Mouse (Mus musculus): Measurements from ENCODE around the gene Pde2a. TPM values are rescaled to one million over a fixed set of nuclear protein-coding genes. Genes with fewer than 3 reads are reported as not detected.
A peak's percentile ranks its signal among the peaks of the same experiment; 100 is the strongest.

The Pde2a gene
- polyA plus RNA-seq, 1 experiment, result 25.1 TPM

DNA sequence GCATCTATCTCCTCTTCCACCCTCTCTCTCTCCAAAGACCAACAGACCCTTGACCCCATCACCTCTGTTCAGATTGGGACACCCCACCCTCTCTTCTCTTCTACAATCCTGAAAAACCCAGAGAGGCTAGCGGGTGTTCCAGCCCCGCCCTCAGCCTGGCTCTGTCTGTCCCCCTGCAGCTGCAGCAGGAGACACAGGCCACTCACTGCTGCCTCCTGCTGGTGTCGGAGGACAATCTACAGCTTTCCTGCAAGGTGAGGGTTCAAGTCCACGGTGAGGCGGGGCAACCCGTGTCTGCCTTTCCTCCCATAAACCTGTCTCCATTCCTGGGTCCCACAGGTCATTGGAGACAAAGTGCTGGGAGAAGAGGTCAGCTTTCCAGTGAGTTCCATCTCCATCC lies 80.2 kb downstream of the Pde2a start:
- no peak for DNase-seq (ENCODE audit: low read depth)
- TF ChIP-seq POLR2A (IDR thresholded peaks at IDR 0.05; ENCODE audit: borderline replicate concordance, extremely low read depth, insufficient read depth, insufficient read length, poor library complexity, severe bottlenecking) (no peak), CTCF (IDR thresholded peaks at IDR 0.05; ENCODE audit: borderline replicate concordance, extremely low read depth, insufficient read depth, insufficient read length) (peak; percentile 21; the same call in 1 of the 2 replicates)

DNA sequence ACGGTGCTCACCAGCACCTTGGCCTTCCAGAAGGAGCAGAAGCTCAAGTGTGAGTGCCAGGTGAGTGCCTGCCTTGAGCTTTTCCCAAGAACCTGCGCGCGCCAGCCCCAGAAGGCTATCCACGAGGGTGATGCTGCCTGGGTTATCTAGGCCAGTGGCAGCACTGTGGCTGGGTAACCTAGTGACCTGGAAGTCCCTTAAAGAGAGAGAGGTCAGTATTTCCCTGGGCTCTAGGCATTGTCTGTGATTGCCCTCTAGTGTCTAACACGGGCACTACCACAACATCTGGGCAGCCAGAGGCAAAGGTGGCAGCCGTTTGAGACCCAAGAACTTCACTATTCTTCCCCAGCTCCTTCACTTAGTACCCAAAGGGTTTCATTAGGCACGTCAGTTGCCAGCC lies 81.9 kb downstream of the Pde2a start:
- peak; percentile 57 for DNase-seq (ENCODE audit: low read depth)
- TF ChIP-seq POLR2A (IDR thresholded peaks at IDR 0.05; ENCODE audit: borderline replicate concordance, extremely low read depth, insufficient read depth, insufficient read length, poor library complexity, severe bottlenecking) (no peak), CTCF (IDR thresholded peaks at IDR 0.05; ENCODE audit: borderline replicate concordance, extremely low read depth, insufficient read depth, insufficient read length) (peak; percentile 77)

DNA sequence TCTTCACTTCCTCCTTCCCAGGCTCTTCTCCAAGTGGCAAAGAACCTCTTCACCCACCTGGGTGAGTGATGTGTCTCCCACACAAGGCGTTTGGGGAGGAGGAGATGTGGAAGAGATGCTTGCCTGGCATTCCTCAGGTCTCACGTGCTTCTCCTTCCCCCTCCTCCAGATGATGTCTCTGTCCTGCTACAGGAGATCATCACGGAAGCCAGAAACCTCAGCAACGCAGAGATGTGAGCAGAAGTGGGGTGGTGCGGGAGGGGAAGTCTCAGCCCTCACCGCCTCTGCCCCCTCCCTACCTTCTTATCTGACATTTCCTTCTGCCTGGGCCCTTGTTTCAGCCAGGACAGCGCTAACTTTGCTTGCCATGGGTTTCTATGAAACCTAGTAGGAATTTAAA lies 82.3 kb downstream of the Pde2a start:
- DNase-seq (ENCODE audit: low read depth), result no peak
- TF ChIP-seq CTCF (IDR thresholded peaks at IDR 0.05; ENCODE audit: borderline replicate concordance, extremely low read depth, insufficient read depth, insufficient read length) (no peak), POLR2A (IDR thresholded peaks at IDR 0.05; ENCODE audit: borderline replicate concordance, extremely low read depth, insufficient read depth, insufficient read length, poor library complexity, severe bottlenecking) (no peak)

DNA sequence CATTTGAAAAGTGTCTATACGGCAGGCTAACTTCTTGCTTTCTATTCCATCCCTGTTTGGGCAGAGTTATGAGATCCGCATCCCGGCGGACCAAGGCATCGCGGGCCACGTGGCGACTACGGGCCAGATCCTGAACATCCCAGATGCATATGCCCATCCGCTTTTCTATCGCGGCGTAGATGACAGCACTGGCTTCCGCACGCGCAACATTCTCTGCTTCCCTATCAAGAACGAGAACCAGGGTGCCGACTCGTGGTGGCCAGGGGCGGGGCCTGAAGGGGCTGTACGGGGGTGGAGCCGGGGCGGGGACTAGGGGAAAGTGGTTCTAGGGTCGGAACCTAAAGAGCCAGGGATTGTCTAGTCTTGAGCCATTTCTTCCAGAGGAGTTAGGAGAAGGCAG lies 83.0 kb downstream of the Pde2a start:
- TF ChIP-seq POLR2A (IDR thresholded peaks at IDR 0.05; ENCODE audit: borderline replicate concordance, extremely low read depth, insufficient read depth, insufficient read length, poor library complexity, severe bottlenecking) (no peak), CTCF (IDR thresholded peaks at IDR 0.05; ENCODE audit: borderline replicate concordance, extremely low read depth, insufficient read depth, insufficient read length) (no peak)
- DNase-seq (ENCODE audit: low read depth), result peak; percentile 41

DNA sequence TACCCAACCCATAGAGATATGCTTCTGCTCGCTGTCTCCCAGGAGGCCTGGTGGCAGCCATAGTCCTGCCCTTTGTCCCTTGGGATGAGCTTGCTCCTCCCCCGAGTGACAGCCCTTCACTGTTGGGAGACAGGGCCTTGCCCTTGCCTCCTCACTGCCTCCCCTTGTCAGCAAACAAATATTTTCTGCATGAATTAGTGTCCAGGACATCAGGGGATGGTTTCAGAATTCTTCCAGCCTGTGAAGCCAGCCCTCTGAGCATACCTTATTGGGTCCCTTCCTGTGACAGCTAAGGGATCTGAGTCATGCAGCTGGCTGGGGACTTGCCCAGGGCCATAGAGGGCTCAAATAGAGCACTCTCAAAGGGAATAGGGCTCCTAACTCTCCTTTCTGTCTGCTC lies 87.7 kb downstream of the Pde2a start:
- DNase-seq (ENCODE audit: low read depth), result no peak

DNA sequence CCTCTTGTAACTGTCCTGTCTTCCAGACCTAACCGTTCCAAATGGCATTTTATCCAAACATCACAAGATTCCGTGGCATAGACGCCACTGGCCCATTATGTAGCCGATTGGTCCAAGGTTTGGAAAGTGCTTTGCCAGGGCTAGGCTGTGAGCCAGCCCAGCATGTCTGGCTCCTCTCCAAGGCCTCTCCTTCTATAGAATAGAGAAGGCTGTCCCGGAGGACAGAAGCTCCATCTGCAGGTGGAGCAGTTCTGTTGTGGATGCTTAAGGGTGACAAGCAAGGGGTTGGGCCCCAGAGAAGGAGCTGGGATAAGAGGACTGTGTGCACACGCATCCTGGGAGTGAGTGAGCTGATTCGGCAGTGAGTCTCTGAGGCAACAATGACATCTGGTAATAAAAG lies 92.2 kb downstream of the Pde2a start:
- TF ChIP-seq POLR2A (IDR thresholded peaks at IDR 0.05; ENCODE audit: borderline replicate concordance, extremely low read depth, insufficient read depth, insufficient read length, poor library complexity, severe bottlenecking) (no peak), CTCF (IDR thresholded peaks at IDR 0.05; ENCODE audit: borderline replicate concordance, extremely low read depth, insufficient read depth, insufficient read length) (no peak)
- DNase-seq (ENCODE audit: low read depth), result peak; percentile 82

More for the DNA sequence above, 87.7 kb downstream of the Pde2a start:
- TF ChIP-seq CTCF (IDR thresholded peaks at IDR 0.05; ENCODE audit: borderline replicate concordance, extremely low read depth, insufficient read depth, insufficient read length) (no peak), POLR2A (IDR thresholded peaks at IDR 0.05; ENCODE audit: borderline replicate concordance, extremely low read depth, insufficient read depth, insufficient read length, poor library complexity, severe bottlenecking) (no peak)

DNA sequence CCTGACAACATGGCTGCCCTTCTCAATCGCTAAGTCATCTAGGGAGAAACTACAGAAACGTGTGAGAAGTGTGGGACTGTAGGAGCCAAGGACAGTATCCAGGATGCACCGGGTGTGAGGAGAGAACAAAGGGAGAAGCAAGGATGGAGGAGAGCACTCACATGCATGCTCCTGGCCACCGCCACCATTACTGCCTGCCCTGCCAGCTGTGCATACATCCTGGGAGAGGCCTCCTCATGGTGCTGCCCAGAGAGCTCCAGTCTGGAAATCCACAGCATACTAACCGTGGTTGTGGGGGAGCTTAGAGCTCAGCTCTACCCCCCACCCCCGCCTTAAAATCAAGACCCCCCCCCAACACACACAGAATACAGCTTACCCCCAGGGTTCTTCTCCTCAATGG lies 93.3 kb downstream of the Pde2a start:
- TF ChIP-seq CTCF (IDR thresholded peaks at IDR 0.05; ENCODE audit: borderline replicate concordance, extremely low read depth, insufficient read depth, insufficient read length) (no peak), POLR2A (IDR thresholded peaks at IDR 0.05; ENCODE audit: borderline replicate concordance, extremely low read depth, insufficient read depth, insufficient read length, poor library complexity, severe bottlenecking) (no peak)
- no peak for DNase-seq (ENCODE audit: low read depth)

DNA sequence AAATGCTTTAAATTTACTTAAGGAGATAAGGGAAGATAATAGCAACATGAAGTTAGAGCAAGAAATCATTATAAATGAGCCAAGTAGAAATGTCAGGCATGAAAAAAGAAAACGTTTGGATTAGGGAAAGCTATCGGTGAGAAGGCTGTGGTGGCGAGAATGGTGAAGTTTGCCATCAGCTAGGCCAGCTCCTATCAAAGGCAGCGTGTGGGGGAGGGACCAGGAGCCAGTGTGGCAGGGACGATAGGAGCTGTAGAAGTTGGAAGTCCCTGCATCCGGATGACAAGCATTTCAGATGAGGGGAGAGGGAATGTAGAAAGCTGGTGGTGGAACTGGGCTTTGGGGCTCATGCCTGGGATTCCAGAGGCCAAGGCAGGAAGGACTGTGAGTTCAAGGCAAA lies 93.8 kb downstream of the Pde2a start:
- DNase-seq (ENCODE audit: low read depth), result no peak
- TF ChIP-seq POLR2A (IDR thresholded peaks at IDR 0.05; ENCODE audit: borderline replicate concordance, extremely low read depth, insufficient read depth, insufficient read length, poor library complexity, severe bottlenecking), result no peak
- no peak for TF ChIP-seq CTCF (IDR thresholded peaks at IDR 0.05; ENCODE audit: borderline replicate concordance, extremely low read depth, insufficient read depth, insufficient read length)

DNA sequence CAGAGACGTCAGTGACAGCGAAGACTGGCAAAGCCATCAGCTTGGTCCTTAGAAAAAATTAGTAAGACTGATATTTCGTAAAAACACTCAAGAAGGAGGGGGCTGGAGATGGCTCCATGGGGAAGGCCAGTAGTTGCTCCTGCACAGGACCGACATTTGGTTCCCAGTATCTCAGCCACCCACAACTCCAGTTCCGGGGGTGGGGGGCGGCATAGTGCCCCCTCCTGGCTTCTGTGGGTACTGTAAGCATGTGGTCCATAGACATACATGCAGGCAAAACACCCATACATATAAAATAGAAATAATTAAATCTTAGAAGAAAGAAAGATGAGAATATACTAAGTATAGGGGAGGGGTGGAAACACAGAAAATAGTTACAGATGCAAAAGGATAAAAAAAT lies 95.0 kb downstream of the Pde2a start:
- DNase-seq (ENCODE audit: low read depth), result no peak
- TF ChIP-seq POLR2A (IDR thresholded peaks at IDR 0.05; ENCODE audit: borderline replicate concordance, extremely low read depth, insufficient read depth, insufficient read length, poor library complexity, severe bottlenecking) (no peak), CTCF (IDR thresholded peaks at IDR 0.05; ENCODE audit: borderline replicate concordance, extremely low read depth, insufficient read depth, insufficient read length) (0 out of 2 replicates have a peak, but pooled peaks have one; percentile 17)

DNA sequence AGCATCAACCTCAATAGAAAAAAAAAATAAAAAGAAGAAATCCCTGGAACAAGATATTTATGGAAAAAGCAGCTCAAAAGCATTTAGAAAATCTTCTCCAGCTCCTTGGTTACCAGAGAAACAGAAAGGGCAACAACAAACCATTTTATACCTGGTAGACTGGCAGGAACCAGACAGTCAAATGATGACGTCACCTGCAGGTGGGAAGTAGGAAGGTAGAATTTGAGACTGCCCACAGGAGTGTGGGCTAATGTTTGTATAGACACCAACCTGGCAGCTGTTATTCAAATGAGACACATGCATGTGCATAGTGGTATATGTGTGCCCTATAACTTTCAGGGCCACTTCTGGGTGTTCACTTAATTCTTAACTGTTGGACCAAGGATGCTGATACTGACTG lies 100.2 kb downstream of the Pde2a start:
- no peak for DNase-seq (ENCODE audit: low read depth)
- TF ChIP-seq CTCF (IDR thresholded peaks at IDR 0.05; ENCODE audit: borderline replicate concordance, extremely low read depth, insufficient read depth, insufficient read length) (no peak), POLR2A (IDR thresholded peaks at IDR 0.05; ENCODE audit: borderline replicate concordance, extremely low read depth, insufficient read depth, insufficient read length, poor library complexity, severe bottlenecking) (no peak)

DNA sequence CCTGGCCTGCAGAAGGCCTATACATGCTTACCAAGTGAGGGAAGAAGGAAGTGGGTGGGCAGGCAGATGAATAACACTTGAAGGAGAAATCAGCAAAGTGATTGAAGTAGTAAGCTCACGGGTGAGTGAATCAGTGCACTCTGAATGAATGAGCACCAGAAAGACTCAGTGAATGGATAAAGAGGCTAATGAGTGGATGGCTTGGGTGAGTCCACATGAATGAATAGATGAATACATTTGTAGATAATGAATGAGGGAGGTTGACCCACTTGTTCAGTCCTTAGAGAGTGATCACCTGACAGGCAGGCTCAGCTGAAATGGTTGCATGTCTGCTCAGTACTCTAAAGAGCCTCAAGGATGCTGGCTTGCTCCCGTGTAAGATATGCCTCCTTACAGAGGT lies 101.7 kb downstream of the Pde2a start:
- TF ChIP-seq POLR2A (IDR thresholded peaks at IDR 0.05; ENCODE audit: borderline replicate concordance, extremely low read depth, insufficient read depth, insufficient read length, poor library complexity, severe bottlenecking), result no peak
- TF ChIP-seq CTCF (IDR thresholded peaks at IDR 0.05; ENCODE audit: borderline replicate concordance, extremely low read depth, insufficient read depth, insufficient read length), result no peak
- DNase-seq (ENCODE audit: low read depth), result peak; percentile 86

DNA sequence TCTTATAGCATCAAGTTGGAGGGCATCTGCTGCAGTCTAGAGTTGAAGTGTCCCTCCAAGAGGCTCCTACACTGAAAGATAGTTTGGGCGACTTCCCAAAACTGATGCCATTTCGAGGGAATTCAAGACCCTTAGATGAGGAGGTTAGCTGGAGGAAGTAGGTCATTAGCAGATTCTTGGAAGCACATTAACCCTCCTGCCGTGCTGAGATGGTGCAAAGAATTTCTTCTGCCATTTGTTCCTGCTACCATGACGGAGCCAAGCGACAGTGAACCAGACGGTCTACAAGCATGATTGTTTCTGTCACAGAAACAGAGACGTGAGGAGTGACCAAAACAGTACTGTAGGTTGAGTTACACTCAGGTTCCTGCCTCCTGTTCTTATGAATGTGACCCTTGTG lies 105.0 kb downstream of the Pde2a start:
- no peak for DNase-seq (ENCODE audit: low read depth)
- TF ChIP-seq CTCF (IDR thresholded peaks at IDR 0.05; ENCODE audit: borderline replicate concordance, extremely low read depth, insufficient read depth, insufficient read length) (no peak), POLR2A (IDR thresholded peaks at IDR 0.05; ENCODE audit: borderline replicate concordance, extremely low read depth, insufficient read depth, insufficient read length, poor library complexity, severe bottlenecking) (no peak)
